Mouse (Mus musculus) hindbrain, postnatal 0 days (tissue): ENCODE data around the gene Slc20a1. TPM values are rescaled to one million over a fixed set of nuclear protein-coding genes. Genes with fewer than 3 reads are reported as not detected.

ENCODE experiments used
- ATAC-seq: fragments of 200-750 bp; cut with Nextera tagmentation; 2 replicates; pipeline ENCODE4 v1.8.0; 2017; ENCODE audit warnings: mild to moderate bottlenecking, moderate TSS enrichment, moderate library complexity
- DNase-seq: peaks from one replicate; pipeline ENCODE4 v3.0.0-alpha.2; 2015; ENCODE audit warnings: low spot score
- H3K27ac ChIP-seq: fragments of 300-500 bp; sonication (generic); 2 replicates; pipeline ENCODE4 v1.5.1; 2014; ENCODE audit warnings: mild to moderate bottlenecking
- H3K27me3 ChIP-seq: fragments of 300-500 bp; sonication (generic); 2 replicates; pipeline ENCODE4 v1.6.1; 2014; ENCODE audit warnings: low read length, mixed read lengths; ENCODE audit not compliant: insufficient read depth
- H3K36me3 ChIP-seq: fragments of 300-500 bp; sonication (generic); 2 replicates; pipeline ENCODE4 v1.6.1; 2014; ENCODE audit warnings: low read length, mixed read lengths; ENCODE audit not compliant: insufficient read depth
- H3K4me1 ChIP-seq: fragments of 300-500 bp; sonication (generic); 2 replicates; pipeline ENCODE4 v1.6.1; 2014; ENCODE audit warnings: antibody characterized with exemption, low read length, mixed read lengths; ENCODE audit not compliant: insufficient read depth
- H3K4me2 ChIP-seq: fragments of 300-500 bp; sonication (generic); 2 replicates; pipeline ENCODE4 v1.6.1; 2014; ENCODE audit warnings: low read depth, mild to moderate bottlenecking, low read length, moderate library complexity, mixed read lengths
- H3K4me3 ChIP-seq: fragments of 300-500 bp; sonication (generic); 2 replicates; pipeline ENCODE4 v1.5.1; 2014; ENCODE audit warnings: low read length
- H3K9ac ChIP-seq: fragments of 300-500 bp; sonication (generic); replicated peaks from 2 replicates; pipeline ENCODE4 v1.6.1; 2014; ENCODE audit warnings: mild to moderate bottlenecking, low read length, moderate library complexity, mixed read lengths
- H3K9me3 ChIP-seq: fragments of 300-500 bp; sonication (generic); 2 replicates; pipeline ENCODE4 v1.6.1; 2016; ENCODE audit warnings: low read length, mixed read lengths
- CTCF ChIP-seq: IDR thresholded peaks from 2 replicates; pipeline ENCODE4 v1.5.1; 2016; ENCODE audit warnings: antibody characterized with exemption, control low read depth, low read depth
- WGBS: fragments of 180-500 bp; shearing (Covaris S2); extraction: QIAGEN DNeasy Blood & Tissue Kit; methylation state at CpG from one replicate; pipeline ENCODE4 v1.1.7; 2014; 5-methylcytosine and 5-hydroxymethylcytosine counted together
- polyA plus RNA-seq: library from polyadenylated mRNA; unstranded; fragments of >200 nt; fragmentation: Nextera tagmentation; extraction: Ambion mirVana; gene quantifications from 2 replicates; pipeline ENCODE4 v1.2.1, GENCODE M21; 2015
- total RNA-seq: library from RNA; depleted of rRNA; stranded (reverse); fragments of >200 nt; gene quantifications from 2 replicates; pipeline ENCODE4 v1.2.3, GENCODE M21; 2014; rRNA removed

The Slc20a1 gene
- 63.0 and 63.5 TPM in 2 replicates for total RNA-seq
- polyA plus RNA-seq, result 40.6 and 41.6 TPM in 2 replicates

- Histone ChIP-seq H3K27me3 (no peaks in the 10 kb centered on the region), H3K4me1 (peaks cover 7% of the 10 kb centered on the region), H3K9ac (peak within 1 kb of the TSS; percentile 81), H3K4me2 (peak within 1 kb of the TSS; percentile 90), H3K27ac (peak within 1 kb of the TSS; percentile 95), H3K36me3 (peaks cover 11% of the 10 kb centered on the region; the same call in 1 of the 2 replicates), H3K9me3 (no peaks in the 10 kb centered on the region), H3K4me3 (peak within 1 kb of the TSS; percentile 65)
- peak; percentile 25 for TF ChIP-seq CTCF
- ATAC-seq (peak; percentile 99), DNase-seq (peak; percentile 99)
- under 1% methylated on average over 74 of the region's 96 CpGs for WGBS
These were observed at the start of gene Slc20a1 for GRCm38 (mm10) chr2:129198436-129199327. TSS of gene Slc20a1 (plus strand) at chr2:129198764.

GRCm38 (mm10) chr2:129148836-129149235, 49.7 kb upstream of the Slc20a1 start:
- no peak overlapping the region for H3K27ac ChIP-seq
- no peak overlapping the region for H3K9ac ChIP-seq
- no peaks in the 10 kb centered on the region for H3K9me3 ChIP-seq
- H3K4me3 ChIP-seq, result no peak overlapping the region
- DNase-seq (peak; percentile 18), ATAC-seq (peak; percentile 70; the same call in 1 of the 2 replicates)
- H3K27me3 ChIP-seq, result no peaks in the 10 kb centered on the region
- H3K4me2 ChIP-seq, result no peak overlapping the region
- H3K4me1 ChIP-seq, result no peaks in the 10 kb centered on the region
- no peak for TF ChIP-seq CTCF
- H3K36me3 ChIP-seq, result no peaks in the 10 kb centered on the region
- 23% methylated on average over 2 of the region's 2 CpGs for WGBS

GRCm38 (mm10) chr2:129150386-129150785, 48.2 kb upstream of the Slc20a1 start:
- Histone ChIP-seq H3K4me2 (no peak overlapping the region), H3K36me3 (no peaks in the 10 kb centered on the region), H3K27ac (no peak overlapping the region), H3K9ac (no peak overlapping the region), H3K4me1 (no peaks in the 10 kb centered on the region), H3K27me3 (no peaks in the 10 kb centered on the region), H3K9me3 (no peaks in the 10 kb centered on the region), H3K4me3 (no peak overlapping the region)
- 83% methylated on average over 5 of the region's 5 CpGs for WGBS
- ATAC-seq (no peak), DNase-seq (no peak)
- TF ChIP-seq CTCF, result no peak

GRCm38 (mm10) chr2:129151111-129151510, 47.5 kb upstream of the Slc20a1 start:
- Histone ChIP-seq H3K9me3 (no peaks in the 10 kb centered on the region), H3K27me3 (no peaks in the 10 kb centered on the region), H3K36me3 (no peaks in the 10 kb centered on the region), H3K4me1 (no peaks in the 10 kb centered on the region), H3K4me3 (no peak overlapping the region), H3K9ac (no peak overlapping the region), H3K27ac (no peak overlapping the region), H3K4me2 (no peak overlapping the region)
- ATAC-seq (no peak), DNase-seq (no peak)
- TF ChIP-seq CTCF, result no peak
- 76% methylated on average over 9 of the region's 9 CpGs for WGBS

- 56% methylated on average over 1 of the region's 1 CpGs for WGBS
- Histone ChIP-seq H3K4me2 (no peak overlapping the region), H3K4me1 (no peaks in the 10 kb centered on the region)
These were observed 45.8 kb upstream of the Slc20a1 start for GRCm38 (mm10) chr2:129152751-129153150.

GRCm38 (mm10) chr2:129164815-129165214, 33.7 kb upstream of the Slc20a1 start:
- TF ChIP-seq CTCF, result no peak
- no peaks in the 10 kb centered on the region for H3K36me3 ChIP-seq
- no peaks in the 10 kb centered on the region for H3K4me1 ChIP-seq
- ATAC-seq (no peak), DNase-seq (no peak)
- H3K9me3 ChIP-seq, result no peaks in the 10 kb centered on the region
- H3K27ac ChIP-seq, result no peak overlapping the region
- WGBS, result 81% methylated on average over 5 of the region's 5 CpGs
- H3K9ac ChIP-seq, result no peak overlapping the region
- no peaks in the 10 kb centered on the region for H3K27me3 ChIP-seq
- no peak overlapping the region for H3K4me3 ChIP-seq
- no peak overlapping the region for H3K4me2 ChIP-seq

More at GRCm38 (mm10) chr2:129152751-129153150, 45.8 kb upstream of the Slc20a1 start:
- Histone ChIP-seq H3K9me3 (no peaks in the 10 kb centered on the region), H3K36me3 (no peaks in the 10 kb centered on the region), H3K9ac (no peak overlapping the region), H3K27me3 (no peaks in the 10 kb centered on the region), H3K4me3 (no peak overlapping the region), H3K27ac (no peak overlapping the region)
- TF ChIP-seq CTCF, result no peak
- ATAC-seq (no peak), DNase-seq (no peak)
